Mouse (Mus musculus) lung, postnatal 14 days (tissue): Measurements from ENCODE around the gene Gm4181.
A peak's percentile ranks its signal among the peaks of the same experiment; 100 is the strongest.
"Not testable (repeated sequence)": the region's sequence is repeated elsewhere in the genome, so short reads cannot be mapped to it uniquely, and the experiment has no call there.

Experiments used
- DNase-seq: peaks from one replicate; pipeline ENCODE4 v3.0.0; 2021

Gene Gm4181

DNA sequence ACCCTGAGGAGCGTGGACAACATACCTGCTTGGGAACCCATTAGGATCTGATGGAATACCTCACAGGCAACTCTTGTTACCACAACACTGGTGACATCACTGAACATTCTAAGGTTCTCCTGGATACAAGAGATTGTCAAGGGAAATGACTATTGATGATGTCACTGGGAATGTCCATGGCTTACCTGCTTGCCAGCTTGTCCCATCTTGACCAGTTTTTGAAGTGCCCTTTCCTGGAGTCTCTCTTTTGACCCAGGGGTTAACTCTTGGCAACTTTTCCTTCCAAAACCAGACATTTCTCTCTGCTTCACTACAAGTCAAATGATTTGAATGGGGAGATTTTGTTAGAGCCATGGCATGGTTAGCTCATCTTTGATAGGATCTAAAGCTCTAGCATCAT lies at the start of gene Gm4181:
TSS of gene Gm4181 (minus strand) at position 101 of the 400 bp plus-strand sequence.
- not testable (repeated sequence) for DNase-seq

DNA sequence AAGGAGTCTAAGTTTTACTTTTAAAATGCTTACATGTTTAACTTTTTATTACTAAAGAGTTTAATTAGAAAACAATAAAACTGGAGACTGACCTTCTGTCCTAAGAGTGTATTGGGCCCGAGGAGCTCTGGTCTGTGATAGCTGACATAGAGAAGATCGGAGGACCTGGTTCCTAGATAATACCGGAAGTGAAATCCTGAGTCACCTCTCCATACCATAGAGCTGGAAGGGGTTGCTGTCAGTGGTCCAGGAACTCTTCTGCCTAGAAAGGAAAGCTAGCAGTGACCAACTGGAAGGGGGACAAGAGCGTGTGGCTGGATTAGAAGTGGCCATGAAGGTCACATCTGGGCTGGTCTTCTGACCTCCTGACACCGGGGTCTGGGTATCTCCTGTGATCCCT lies 41.8 kb upstream of the Gm4181 start:
- no peak for DNase-seq

DNA sequence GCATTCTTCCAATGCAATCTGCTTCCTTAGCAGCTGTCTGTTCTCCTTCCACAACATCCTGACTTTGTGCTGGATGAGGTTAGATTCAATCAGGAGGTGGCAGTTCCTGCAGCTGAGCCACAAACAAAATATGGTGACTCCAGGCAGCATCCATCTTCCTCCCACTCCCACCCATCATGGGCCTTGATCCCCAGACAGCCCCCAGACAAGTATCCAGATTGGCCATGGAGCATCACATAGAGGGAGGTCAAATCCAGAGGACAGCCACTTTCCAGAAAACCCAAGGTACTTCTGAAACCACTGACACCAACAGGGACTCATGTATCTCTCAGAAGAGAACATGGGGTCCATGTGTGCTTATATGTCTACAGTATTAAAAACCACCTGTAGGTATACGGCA lies 3.0 kb downstream of the Gm4181 start:
- peak; percentile 2 for DNase-seq

DNA sequence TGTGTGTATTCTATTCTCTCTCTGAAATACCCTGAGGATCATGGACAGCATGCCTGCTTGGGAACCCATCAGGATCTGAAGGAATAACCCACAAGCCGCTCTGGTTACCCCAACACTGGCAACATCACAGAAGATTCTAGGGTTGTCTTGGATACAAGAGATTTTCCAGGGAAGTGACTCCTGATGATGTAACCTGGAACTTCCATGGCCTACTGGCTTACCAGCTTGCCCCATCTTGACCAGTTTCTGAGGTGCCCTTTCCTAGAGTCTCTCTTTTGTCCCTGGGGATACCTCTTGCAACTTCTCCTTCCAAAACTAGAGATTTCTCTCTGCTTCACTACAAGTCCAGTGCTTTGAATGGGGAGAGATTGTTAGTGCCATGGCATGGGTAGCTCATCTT lies 24.3 kb downstream of the Gm4181 start, which contains the start of gene Gm17078:
TSS of gene Gm17078 (minus strand) at position 101 of the 400 bp plus-strand sequence.
- no peak for DNase-seq

DNA sequence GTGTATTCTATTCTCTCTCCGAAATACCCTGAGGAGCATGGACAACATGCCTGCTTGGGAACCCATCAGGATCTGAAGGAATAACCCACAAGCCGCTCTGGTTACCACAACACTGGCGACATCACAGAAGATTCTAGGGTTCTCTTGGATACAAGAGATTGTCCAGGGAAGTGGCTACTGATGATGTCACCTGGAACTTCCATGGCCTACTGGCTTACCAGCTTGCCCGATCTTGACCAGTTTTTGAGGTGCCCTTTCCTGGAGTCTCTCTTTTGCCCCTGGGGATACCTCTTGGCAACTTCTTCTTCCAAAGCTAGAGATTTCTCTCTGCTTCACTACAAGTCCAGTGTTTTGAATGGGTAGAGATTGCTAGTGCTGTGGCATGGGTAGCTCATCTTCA lies 43.4 kb downstream of the Gm4181 start, which contains the start of gene Gm17174:
TSS of gene Gm17174 (minus strand) at position 101 of the 400 bp plus-strand sequence.
- not testable (repeated sequence) for DNase-seq
